Mouse (Mus musculus): ENCODE data around the gene Ppp6r3. TPM values are rescaled to one million over a fixed set of nuclear protein-coding genes. Genes with fewer than 3 reads are reported as not detected.
A peak's percentile ranks its signal among the peaks of the same experiment; 100 is the strongest.

Ppp6r3 gene
- polyA plus RNA-seq (2015; fragmentation: Nextera tagmentation; extraction: Ambion mirVana): 49.9 and 52.0 TPM in 2 replicates

DNA sequence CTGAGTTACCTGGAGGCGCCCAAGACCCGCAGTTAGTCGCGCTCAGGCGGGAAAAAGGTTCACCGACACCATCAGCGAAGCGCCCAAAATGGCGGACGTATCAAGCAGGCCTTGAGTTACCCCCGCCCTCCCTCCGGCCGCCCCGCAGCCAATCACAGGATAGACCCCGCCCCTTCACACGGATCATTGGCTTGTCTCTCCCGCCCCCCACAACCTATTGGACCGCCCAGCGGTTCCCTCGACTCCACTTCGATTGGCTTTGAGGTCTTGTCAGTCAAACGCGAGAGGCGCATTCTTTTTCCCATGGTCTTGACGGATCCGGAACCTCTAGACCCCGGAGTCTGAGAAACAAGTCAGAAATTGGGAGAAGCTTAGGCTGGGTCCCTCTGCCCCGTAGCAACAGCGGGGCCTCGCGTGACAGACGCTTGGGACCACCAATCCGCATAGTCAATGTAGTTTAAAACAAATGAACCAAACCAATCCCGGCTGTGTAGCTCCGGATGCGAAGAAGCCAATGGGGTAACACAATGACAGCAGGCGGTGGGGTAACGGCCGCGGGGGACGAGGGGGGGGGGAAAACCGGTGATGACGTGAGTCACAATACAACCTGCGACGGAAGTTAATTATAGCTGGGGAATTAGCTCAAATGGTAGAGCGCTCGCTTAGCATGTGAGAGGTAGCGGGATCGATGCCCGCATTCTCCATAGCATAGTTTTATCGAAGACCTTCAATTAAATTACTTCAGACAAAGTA lies at the start of gene Ppp6r3:
Ppp6r3 (minus strand) TSS at position 118 of the 753 bp plus-strand sequence.
- DNase-seq (ENCODE audit: low spot score): peak; percentile 99

DNA sequence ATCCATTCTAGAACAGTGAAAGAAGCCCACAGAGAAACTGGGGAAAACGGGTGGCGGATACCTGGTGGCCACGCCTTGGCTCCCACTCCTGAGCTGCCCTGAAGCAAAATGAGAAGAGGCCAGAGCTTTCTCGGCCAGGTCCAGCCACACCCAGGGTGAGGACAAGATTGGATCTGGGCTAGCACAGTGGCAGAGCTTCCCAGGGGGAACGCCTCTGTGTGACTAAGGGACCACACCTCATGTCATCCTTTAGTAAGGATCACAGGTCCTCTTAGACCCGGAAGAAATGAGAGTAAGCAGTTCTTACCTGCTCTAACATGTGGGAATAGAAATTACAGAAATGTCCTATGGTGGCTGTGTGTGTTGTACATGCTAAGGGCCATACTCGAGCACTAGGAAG lies 49.6 kb upstream of the Ppp6r3 start:
- DNase-seq (ENCODE audit: low spot score): no peak

DNA sequence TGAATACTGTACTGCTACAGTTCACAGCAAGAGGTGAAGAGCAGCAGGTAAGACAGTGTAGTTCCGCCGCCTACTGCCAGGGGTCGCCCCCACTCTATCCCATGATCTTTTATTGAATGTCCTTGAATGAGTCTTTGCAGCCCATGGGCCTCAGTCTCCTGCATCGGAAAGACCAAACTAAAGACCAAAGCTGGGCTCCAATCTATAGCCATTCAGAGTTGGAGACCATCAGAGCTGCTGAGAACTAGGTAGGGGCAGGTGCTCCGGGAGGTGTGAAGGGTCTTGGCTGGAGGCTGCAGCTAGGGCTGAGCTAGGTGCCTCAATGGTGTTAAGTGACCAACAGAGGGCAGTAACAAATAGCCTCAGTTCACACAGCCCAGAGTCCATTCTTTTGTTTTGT lies 48.3 kb upstream of the Ppp6r3 start:
- peak; percentile 47 for DNase-seq (ENCODE audit: low spot score)

DNA sequence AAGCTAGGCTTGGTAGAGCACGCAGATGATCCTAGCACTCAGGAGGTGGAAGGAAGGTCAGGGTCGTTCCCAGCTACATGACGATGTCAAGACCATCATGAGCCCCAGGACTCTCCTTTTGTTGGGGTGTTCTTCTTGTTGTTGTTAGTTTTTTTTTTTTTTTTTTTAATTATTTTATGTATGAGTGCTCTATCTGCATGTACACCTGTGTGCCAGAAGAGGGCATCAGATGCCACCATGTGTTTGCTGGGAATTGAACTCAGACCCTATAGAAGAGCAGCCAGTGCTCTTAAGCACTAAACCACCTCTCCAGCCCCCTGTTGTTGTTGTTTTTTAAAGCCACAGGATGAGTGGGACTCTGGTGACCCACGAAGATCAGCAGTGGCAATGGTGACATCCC lies 47.7 kb upstream of the Ppp6r3 start:
- DNase-seq (ENCODE audit: low spot score): no peak

DNA sequence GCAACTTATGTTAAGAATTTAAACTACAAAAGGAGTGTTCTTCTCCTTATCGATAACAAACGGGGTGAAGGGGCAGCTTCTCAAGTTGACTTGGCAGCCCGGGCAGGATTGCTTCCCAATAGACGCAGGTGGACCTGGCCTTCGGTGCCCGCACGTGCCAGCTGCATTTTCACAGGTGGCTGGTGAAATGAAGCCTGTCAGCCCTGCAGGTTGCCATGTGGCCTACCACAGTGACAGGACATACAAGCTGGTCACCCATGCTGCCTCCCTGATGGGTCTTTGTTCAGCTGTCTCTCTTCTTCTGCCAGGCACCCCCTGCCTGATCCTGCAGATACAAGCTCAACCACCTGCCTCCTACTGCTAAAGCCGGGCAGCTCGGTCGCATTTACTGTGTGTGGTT lies 45.3 kb upstream of the Ppp6r3 start:
- DNase-seq (ENCODE audit: low spot score): no peak

DNA sequence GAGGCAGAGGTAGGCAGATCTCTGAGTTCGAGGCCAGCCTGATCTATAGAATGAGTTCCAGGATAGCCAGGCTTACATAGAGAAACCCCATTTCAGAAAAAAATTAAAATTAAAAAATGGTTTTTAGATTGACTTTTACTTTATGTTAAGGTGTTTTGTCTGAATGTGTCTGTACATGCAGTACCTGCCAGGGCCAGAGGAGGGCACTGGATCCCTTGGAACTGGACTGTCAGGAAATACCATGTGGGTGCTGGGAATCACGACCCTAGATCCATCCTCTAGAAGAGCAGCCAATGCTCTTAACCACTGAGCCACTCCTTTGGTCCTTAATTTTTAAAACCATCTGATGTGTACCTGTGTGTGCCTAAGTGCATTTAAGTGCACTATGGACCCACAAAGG lies 43.8 kb upstream of the Ppp6r3 start:
- DNase-seq (ENCODE audit: low spot score): no peak

DNA sequence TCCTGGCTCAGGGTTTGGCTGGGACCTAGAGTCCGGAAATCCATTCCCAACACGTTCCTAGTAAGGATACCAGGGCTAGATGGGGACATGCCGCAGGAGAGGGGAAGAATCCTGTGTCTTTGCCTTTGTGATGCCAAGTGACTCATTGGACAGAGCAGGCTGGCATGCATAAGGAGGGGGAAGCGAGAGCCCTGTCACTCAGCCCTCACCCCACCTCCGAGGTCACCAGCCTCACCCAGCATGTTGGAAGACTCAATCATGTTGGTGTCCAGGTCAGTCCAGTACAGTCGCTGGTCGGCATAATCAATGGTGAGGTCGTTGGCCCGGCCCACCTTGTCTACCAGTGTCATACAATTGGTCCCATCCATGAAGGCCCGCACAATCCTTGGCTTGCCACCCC lies 38.4 kb upstream of the Ppp6r3 start:
- DNase-seq (ENCODE audit: low spot score): no peak

DNA sequence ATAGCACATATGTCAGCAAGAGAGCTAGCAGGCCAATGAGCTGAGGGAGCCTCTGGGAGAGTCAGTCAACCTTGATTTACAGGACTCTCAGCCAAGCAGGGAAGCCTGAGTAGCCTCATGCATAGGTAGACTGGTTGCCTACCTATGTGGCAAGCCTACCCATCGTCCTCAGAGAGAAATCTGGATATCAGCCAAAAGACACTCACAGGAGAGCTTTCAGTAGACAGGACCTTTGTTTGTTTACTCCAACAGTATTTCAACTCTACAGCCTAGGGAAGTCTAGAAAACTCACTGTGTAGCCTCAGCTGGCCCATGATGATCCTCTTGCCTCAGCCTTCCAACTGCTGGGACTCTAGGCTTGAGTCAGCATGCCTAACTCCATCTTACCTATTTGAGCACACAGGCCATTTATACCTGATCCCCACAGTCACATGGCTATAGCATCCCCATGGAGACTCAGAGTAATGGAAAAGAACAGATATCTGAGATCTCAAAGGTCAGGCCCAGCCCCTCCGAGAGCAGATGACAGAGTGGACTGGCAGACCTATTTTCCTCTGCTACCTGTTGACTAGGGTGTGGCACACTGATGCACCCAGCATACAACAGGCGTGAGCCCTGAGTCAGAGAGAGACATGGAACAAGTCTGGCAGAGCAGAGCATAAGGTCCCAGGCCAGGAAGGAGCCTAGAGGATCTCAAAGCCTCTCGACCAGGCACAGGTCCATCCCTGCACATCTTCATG lies 37.2 kb upstream of the Ppp6r3 start:
- DNase-seq (ENCODE audit: low spot score): no peak

DNA sequence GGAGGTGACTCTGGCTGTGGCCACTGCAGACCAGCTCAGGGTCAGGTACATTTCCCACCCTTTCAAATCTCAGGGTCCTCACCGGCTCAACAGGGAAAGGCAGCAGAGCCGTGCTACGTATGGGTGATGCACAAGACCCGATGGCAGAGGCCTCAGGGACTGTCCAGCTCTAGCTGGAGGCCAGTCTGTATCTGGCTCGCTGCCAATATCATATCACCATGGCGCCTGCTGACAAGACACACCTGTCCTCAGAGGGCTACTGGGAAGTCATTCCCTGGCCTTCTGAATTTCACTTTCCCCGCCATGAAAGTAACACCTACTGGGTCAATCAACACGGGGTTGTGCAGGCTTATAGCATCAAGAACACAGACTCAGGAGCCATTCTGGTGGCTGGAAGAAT lies 36.2 kb upstream of the Ppp6r3 start:
- DNase-seq (ENCODE audit: low spot score): no peak

DNA sequence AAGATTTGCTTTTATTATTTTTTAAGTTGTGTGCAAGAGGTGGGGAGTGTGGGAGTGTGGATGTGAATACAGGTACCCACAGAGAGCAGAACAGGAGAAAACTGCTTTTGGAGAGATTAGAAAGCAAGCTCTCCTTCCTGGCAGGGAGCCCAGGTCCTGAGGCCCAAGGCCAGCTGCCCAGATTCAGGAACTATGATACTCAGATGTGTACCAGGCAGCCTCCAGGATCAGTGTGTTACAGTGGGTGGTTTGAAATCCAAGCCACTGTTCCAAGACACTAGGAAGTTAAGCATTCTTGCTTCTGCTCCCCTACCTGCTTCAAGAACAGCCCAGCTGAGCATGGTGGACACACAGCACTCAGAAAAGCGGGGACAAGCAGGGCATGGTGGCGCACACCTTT lies 35.3 kb upstream of the Ppp6r3 start:
- no peak for DNase-seq (ENCODE audit: low spot score)

DNA sequence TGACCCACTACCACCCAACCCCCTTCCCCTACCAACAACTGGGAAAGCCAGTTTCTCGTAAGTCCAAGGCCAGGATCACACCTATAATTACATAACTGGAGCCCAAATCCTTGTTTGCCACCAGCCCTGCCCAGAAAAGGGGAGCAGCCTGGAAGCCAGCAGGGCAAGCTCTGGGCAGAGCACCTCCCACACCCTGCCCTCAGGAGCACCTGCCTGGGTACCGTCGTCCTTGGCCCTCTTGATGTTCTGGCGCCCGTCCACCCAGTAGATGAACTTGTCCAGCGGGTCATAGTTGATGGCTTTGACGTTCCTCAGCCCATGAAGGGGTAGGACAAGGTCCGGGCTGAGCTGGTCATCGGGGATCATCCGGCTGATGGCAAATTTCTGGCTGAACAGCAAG lies 34.3 kb upstream of the Ppp6r3 start:
- no peak for DNase-seq (ENCODE audit: low spot score)

DNA sequence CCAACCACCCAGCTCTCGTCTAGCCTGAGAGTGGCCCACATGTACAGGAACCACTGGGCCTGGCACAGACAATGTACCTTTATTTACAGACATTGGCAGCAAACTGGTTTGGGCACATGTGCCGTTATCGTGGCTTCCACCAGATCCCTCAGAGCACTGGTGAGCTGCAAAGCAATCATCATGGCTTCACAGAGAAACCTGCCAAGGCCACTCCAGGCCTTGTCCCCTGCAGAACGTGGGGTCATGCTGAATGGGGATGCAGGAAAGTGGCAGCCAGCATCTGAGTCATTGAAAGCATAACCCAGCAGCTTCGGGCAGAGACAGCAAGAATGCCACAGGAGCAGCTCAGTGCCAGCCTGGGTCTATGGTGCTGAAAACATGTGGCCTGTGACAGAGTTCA lies 18.8 kb upstream of the Ppp6r3 start:
- DNase-seq (ENCODE audit: low spot score): no peak

DNA sequence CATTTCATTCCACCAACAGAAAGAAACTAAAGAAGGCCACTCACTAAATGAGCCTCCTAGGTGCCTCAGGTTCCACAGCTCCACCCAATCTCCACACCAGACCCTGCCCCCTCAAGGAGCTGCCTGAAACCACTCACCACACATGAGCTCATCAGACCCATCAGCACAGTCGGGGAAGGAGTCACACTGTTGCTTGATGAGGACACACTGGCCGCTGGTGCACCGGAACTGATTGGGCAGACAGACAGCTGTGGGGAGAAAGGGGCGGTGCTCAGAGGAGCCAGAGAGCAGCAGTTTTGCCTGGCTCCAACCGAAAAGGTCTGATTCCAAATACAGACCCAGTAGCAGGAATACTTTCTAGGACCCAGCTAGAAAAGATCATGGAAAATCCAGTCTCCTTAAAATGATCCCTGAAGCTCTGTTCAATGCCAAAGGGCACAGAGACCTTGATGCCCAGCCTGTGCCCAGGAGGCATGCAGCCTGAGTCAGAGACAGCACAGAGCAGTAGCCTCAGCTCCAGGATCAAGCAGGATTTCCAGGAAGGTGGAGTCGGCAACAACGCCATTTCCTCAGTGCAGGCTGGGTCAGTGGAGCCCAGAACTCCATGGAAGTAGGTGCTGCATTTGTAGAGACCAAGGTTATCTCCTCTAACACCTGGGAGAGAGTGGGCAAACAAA lies 18.0 kb upstream of the Ppp6r3 start:
- DNase-seq (ENCODE audit: low spot score): no peak

DNA sequence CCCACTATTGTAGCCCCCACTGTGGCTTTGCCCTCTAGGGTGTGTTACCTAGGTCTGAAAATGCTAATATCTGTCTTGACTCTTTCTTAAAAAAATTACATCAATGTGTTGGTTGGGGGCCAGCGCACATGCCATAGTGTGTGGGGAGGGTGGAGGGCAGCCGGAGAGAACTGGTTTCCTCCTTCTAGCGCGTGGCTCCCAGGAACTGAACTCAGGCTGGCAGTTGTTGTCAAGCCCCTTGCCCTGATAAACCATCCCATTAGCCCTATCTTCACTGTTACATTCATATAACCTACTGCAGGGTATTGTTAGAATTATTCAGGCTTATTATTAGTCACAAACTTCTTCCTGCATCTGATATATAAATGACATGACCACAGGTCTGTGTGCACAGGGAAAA lies 14.4 kb upstream of the Ppp6r3 start:
- no peak for DNase-seq (ENCODE audit: low spot score)

DNA sequence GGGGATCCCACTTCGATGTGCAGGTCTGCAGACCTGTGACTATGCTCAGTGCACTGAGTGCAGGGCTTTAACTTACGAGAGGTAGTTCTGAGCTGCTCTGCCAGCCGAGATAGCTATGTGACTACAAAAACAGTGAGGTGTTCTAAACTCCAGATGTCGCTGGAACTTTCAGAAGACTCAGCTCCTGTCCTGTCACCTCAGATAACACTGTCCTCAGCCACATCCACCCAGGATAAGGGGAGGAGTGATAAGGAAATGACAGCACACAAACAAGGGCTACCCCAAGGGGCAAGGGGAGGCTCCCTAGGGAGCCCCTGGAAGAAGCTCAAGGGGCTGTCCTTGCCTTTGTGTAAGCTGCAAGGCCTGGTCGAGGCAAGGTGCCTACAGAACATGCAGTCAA lies 14.0 kb upstream of the Ppp6r3 start:
- no peak for DNase-seq (ENCODE audit: low spot score)

DNA sequence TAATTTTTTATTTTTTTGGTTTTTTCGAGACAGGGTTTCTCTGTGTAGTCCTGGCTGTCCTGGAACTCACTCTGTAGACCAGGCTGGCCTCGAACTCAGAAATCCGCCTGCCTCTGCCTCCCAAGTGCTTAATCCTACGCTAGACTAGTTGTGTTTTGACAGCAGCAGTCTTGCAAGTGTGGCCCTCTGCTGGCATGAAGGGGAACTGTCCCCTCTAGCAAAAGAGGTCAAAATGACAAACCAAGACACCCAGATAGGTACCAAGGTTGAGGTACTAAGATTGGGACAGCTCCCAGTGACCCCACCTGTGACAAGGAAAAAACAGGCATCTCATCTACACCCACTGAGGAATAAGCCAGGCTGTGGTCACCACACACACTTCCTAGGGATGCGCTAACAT lies 12.2 kb upstream of the Ppp6r3 start:
- peak; percentile 47 for DNase-seq (ENCODE audit: low spot score)

DNA sequence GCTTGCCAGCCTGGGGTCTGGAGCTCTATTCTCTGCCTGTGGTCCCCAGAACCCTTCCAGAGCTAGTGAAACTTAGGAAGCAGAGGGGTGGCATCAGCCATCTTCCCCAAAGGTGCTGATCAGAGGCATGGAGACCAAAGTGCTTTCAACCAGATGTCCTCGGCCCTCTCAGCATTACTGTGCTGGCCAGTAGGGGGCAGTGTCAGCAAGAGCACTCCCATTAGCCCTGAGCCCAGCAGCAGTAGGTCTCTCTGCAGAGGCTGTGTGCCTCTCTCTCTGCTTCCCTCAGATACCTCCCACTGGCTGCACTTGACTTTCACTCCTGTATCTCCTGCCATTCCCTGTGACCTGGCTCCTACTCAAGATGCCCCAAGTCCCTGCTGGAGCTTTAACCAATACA lies 11.0 kb upstream of the Ppp6r3 start:
- peak; percentile 58 for DNase-seq (ENCODE audit: low spot score)

DNA sequence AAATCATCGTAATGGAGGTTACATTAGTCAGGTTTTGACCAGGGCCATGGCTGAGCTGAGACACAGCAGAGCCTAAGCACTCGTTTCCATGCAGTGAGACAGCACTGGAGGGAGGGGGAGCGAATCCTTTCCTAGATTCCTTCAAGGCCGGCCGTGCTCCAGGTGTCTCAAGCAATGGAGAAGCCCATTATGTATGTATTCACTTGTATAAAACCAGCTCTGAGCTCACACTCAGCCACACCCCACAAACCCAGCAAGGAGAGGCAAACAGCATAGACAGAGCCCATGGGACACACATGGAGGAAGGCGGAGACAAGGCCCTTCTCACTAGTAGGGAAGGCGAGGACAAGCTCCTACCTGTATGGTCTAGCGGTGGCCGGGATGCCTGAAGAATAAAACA lies 10.5 kb upstream of the Ppp6r3 start:
- DNase-seq (ENCODE audit: low spot score): no peak

DNA sequence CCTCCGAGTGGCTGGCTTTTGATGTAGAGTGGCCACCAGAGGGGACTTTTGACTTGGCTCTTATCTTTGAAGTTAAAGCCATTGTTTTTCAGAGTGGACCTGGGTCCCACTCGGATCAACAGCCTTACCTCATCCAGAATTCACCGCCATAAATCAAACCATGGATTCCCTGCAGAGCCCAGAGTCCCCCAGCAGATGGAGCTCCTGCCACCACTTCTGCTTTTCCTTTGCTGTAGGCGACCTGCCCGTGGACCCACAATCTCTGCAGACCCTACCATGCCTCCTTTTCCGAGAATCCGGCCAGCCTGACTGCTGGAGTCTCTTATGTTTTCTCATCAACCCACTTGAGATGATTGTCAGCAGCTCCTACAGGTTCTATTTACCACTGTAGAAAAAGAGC lies 5.8 kb upstream of the Ppp6r3 start:
- DNase-seq (ENCODE audit: low spot score): peak; percentile 37

DNA sequence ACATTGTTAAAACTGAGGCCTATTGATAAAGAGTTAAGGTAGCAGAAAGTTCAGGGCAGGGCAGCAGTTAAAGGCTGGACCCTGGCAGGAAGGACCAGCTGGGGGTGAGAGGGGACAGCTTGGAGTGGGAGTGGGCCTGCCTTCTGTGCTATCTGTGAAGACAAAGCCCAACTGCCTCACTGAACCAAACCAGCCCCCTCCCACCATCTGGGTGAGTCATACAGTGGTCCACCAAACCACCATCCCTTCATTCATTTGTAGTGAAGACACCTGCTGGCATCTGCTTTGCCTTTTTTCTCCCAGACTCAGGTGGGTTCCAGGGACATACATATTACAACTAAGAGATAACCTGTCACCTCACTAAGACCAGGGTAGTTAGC lies 2.4 kb upstream of the Ppp6r3 start:
- no peak for DNase-seq (ENCODE audit: low spot score)

DNA sequence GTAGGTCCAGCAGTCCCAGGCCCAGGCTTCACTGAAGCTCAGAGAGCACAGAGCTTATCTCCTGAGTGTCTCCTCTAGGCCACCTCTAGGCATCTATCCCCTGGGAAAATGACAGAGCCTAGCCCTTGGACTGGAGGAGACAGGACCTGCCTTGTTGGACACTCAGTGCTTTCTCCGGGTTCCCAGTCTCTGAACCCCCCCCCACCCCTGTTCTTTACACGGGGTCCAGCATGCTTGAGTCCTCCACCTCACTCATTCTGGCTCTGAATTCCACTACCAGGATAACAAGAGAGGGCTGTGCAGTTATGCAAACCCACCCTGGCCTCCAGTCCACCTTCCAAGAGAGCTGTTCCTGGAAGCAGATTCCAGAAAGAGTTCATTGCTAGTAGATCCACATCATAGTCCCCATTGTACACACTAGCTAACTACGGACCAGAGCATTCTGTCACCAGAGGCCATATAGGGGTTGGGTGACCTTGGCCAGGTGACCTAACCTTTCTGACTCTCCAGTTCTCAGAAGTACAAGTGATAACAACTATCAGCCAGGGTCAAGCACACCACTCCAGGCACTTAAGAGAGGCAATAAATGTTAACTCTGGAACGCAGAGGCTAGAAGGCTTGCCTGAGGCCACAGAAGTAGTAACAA lies 1.8 kb upstream of the Ppp6r3 start:
- DNase-seq (ENCODE audit: low spot score): no peak

Measured in thymus, postnatal 0 days (tissue).